Mouse (Mus musculus) cerebral cortex, adult 2 months (tissue): Measurements from ENCODE around the gene Cldn9.

Experiments
- WGBS: fragments of 180-500 bp; shearing (Covaris S2); methylation state at CpG from one replicate; pipeline ENCODE4 v1.1.7; 2018; 5-methylcytosine and 5-hydroxymethylcytosine counted together

Gene Cldn9

DNA sequence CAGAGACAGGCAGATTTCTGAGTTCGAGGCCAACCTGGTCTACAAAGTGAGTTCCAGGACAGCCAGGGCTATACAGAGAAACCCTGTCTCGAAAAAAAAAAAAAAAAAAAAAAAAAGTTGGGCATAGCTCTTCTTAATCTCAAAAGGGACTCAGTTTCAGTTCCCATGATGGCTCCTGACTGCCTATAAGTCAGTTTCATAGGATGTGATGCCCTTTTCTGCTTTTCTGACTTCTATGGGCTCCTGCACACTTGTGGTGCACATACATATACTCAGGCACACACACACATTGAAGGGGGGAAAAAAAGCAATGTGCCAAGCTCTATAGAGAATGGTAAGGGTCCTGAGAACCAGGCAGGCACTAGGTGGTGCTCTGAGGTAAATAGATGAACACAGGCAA, 30.5 kb downstream of the Cldn9 start:
- WGBS: 67% methylated on average over 2 of the region's 2 CpGs

DNA sequence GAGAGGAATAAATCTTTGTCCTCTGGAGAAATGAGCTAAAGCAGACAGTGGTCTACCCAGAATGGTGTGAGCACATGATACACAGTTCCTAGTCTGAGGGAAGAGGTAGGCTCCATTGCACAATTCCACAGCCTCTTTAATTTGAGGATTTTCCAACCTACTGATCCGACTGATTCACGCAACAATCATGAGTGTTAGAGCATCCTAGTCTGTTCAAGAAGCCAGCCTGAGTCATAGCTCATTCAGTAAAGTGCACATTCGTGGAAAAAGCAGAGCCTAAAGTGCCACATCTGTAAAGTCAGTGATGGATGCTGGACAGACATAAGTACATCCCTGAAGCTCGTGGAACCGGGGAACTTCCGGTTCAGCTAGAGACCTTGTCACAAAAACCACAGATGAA, 32.5 kb downstream of the Cldn9 start:
- WGBS: 73% methylated on average over 6 of the region's 6 CpGs

DNA sequence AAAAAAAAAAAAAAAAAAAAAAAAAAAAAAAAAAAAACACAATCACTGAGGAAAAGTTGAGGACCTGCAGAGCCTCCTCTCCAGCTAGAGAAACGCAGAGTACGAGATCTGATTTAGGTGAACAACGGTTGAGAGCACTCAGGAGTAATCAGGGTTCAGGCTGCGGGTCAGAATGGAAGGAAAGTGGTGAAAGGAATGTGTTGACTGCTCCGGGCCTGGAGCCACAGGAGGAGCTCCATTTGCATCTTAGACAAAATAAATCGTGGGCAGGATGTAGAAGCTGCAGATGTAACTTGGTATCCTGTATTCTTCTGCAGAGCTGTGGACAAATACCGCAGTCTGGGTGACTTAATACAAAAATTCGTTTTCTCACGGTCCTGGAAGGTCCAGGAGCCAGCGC, 37.9 kb downstream of the Cldn9 start:
- WGBS: 69% methylated on average over 10 of the region's 10 CpGs

DNA sequence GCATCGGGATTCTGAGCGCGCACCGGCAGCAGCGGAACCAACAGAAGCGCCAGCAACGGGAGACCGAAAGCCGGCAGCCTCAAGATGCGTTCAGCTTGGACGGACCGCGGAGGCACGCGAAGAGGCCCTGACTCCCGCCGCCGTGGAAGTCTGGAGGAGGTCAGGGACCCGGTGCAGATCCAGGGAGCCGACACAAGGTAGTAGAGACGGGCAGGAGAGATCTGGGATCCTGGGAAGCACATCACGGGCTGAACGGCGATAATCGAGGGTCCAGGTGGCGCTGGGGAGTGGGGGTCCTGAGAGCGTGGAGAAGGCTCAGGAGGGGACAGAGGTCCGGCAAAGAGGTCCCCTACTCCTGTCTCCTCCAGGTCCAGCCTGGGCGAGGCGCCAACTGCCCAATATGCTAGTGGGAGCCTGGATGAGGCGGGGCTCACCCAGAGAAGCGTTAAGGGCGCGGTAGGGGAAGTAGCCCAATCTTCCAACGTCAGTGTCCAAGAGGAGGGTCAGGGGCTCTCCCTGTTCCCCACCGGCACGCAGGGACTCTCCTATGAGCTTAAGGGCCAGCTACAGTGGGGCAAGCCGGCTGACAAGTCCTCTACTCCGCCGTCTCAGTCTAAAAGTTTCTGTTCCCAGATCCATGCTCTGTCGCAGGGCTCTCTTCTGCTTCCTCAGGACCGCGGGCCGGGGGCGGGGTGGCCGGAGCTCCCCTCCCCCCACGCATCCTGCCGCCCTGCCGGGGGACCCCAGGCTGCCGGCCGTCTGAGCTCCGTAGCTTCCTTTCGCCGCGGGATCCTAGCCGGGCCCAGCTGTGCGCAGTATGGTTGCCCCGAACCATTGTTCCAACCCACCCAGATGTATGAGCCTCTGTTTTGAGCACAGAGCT, 39.0 kb downstream of the Cldn9 start, which contains the start of gene Mmp25:
TSS of gene Mmp25 (minus strand) at position 665 of the 883 bp plus-strand sequence.
- 4% methylated on average over 58 of the region's 58 CpGs for WGBS
